Mouse (Mus musculus): ENCODE data around the gene Figla. TPM values are rescaled to one million over a fixed set of nuclear protein-coding genes. Genes with fewer than 3 reads are reported as not detected.

The Figla gene
- polyA plus RNA-seq, 2 experiments = not detected

GRCm38 (mm10) chr6:86062684-86063083, 46.7 kb downstream of the Figla start:
- no peaks in the 10 kb centered on the region for H3K4me1 ChIP-seq (ENCODE audit: control insufficient read depth, insufficient read depth, low read length)
- ATAC-seq (ENCODE audit: low FRiP score, low read depth) (no peak), DNase-seq (ENCODE audit: low spot score) (no peak)
- no peak overlapping the region for H3K27ac ChIP-seq (replicated peaks; ENCODE audit: low read depth, low read length)
- H3K9ac ChIP-seq (ENCODE audit: low read depth, low read length, severe bottlenecking) = no peak overlapping the region
- no peak overlapping the region for H3K4me3 ChIP-seq (replicated peaks; ENCODE audit: low read length)
- WGBS = 81% methylated on average over 2 of the region's 2 CpGs
- no peaks in the 10 kb centered on the region for H3K27me3 ChIP-seq (ENCODE audit: control insufficient read depth, insufficient read depth, low read length)
- no peak for TF ChIP-seq POLR2A (IDR thresholded peaks at IDR 0.05; ENCODE audit: borderline replicate concordance, extremely low read depth, insufficient read depth, insufficient read length)
- no peaks in the 10 kb centered on the region for H3K36me3 ChIP-seq (ENCODE audit: control insufficient read depth, insufficient read depth, low read length)
- H3K4me2 ChIP-seq (replicated peaks; ENCODE audit: low read depth, low read length, severe bottlenecking) = no peak overlapping the region
- no peaks in the 10 kb centered on the region for H3K9me3 ChIP-seq (ENCODE audit: control insufficient read depth, low read length)

GRCm38 (mm10) chr6:86064318-86065016, 48.5 kb downstream of the Figla start:
- Histone ChIP-seq H3K36me3 (ENCODE audit: control insufficient read depth, insufficient read depth, low read length) (no peaks in the 10 kb centered on the region), H3K27me3 (ENCODE audit: control insufficient read depth, insufficient read depth, low read length) (no peaks in the 10 kb centered on the region), H3K9me3 (ENCODE audit: control insufficient read depth, low read length) (no peaks in the 10 kb centered on the region), H3K4me2 (replicated peaks; ENCODE audit: low read depth, low read length, severe bottlenecking) (no peak overlapping the region), H3K4me1 (ENCODE audit: control insufficient read depth, insufficient read depth, low read length) (no peaks in the 10 kb centered on the region), H3K27ac (replicated peaks; ENCODE audit: low read depth, low read length) (no peak overlapping the region), H3K4me3 (replicated peaks; ENCODE audit: low read length) (no peak overlapping the region), H3K9ac (ENCODE audit: low read depth, low read length, severe bottlenecking) (no peak overlapping the region)
- ATAC-seq (ENCODE audit: low FRiP score, low read depth) (no peak), DNase-seq (ENCODE audit: low spot score) (peak; percentile 45)
- WGBS = 51% methylated on average over 6 of the region's 6 CpGs
- TF ChIP-seq POLR2A (IDR thresholded peaks at IDR 0.05; ENCODE audit: borderline replicate concordance, extremely low read depth, insufficient read depth, insufficient read length) = no peak

- TF ChIP-seq POLR2A (IDR thresholded peaks at IDR 0.05; ENCODE audit: borderline replicate concordance, extremely low read depth, insufficient read depth, insufficient read length) = no peak
- Histone ChIP-seq H3K36me3 (ENCODE audit: control insufficient read depth, insufficient read depth, low read length) (no peaks in the 10 kb centered on the region), H3K4me1 (ENCODE audit: control insufficient read depth, insufficient read depth, low read length) (no peaks in the 10 kb centered on the region), H3K4me3 (replicated peaks; ENCODE audit: low read length) (no peak overlapping the region), H3K27me3 (ENCODE audit: control insufficient read depth, insufficient read depth, low read length) (no peaks in the 10 kb centered on the region), H3K27ac (replicated peaks; ENCODE audit: low read depth, low read length) (no peak overlapping the region), H3K9me3 (ENCODE audit: control insufficient read depth, low read length) (no peaks in the 10 kb centered on the region), H3K9ac (ENCODE audit: low read depth, low read length, severe bottlenecking) (no peak overlapping the region), H3K4me2 (replicated peaks; ENCODE audit: low read depth, low read length, severe bottlenecking) (no peak overlapping the region)
- ATAC-seq (ENCODE audit: low FRiP score, low read depth) (no peak), DNase-seq (ENCODE audit: low spot score) (no peak)
- 77% methylated on average over 6 of the region's 6 CpGs for WGBS
These were observed 50.8 kb downstream of the Figla start for GRCm38 (mm10) chr6:86066727-86067126.

GRCm38 (mm10) chr6:86067145-86067544, 51.2 kb downstream of the Figla start:
- no peak for ATAC-seq (ENCODE audit: low FRiP score, low read depth)

GRCm38 (mm10) chr6:86069009-86069408, 53.0 kb downstream of the Figla start:
- H3K36me3 ChIP-seq (ENCODE audit: control insufficient read depth, insufficient read depth, low read length) = no peaks in the 10 kb centered on the region
- TF ChIP-seq POLR2A (IDR thresholded peaks at IDR 0.05; ENCODE audit: borderline replicate concordance, extremely low read depth, insufficient read depth, insufficient read length) = no peak
- H3K27ac ChIP-seq (replicated peaks; ENCODE audit: low read depth, low read length) = no peak overlapping the region
- H3K4me1 ChIP-seq (ENCODE audit: control insufficient read depth, insufficient read depth, low read length) = no peaks in the 10 kb centered on the region
- no peaks in the 10 kb centered on the region for H3K9me3 ChIP-seq (ENCODE audit: control insufficient read depth, low read length)
- no peak overlapping the region for H3K4me3 ChIP-seq (replicated peaks; ENCODE audit: low read length)
- DNase-seq (ENCODE audit: low spot score) = no peak
- 55% methylated on average over 5 of the region's 5 CpGs for WGBS
- no peak for ATAC-seq (ENCODE audit: low FRiP score, low read depth)
- no peaks in the 10 kb centered on the region for H3K27me3 ChIP-seq (ENCODE audit: control insufficient read depth, insufficient read depth, low read length)
- H3K9ac ChIP-seq (ENCODE audit: low read depth, low read length, severe bottlenecking) = no peak overlapping the region
- H3K4me2 ChIP-seq (replicated peaks; ENCODE audit: low read depth, low read length, severe bottlenecking) = no peak overlapping the region

More at GRCm38 (mm10) chr6:86067145-86067544, 51.2 kb downstream of the Figla start:
- Histone ChIP-seq H3K27me3 (ENCODE audit: control insufficient read depth, insufficient read depth, low read length) (no peaks in the 10 kb centered on the region), H3K36me3 (ENCODE audit: control insufficient read depth, insufficient read depth, low read length) (no peaks in the 10 kb centered on the region), H3K4me3 (replicated peaks; ENCODE audit: low read length) (no peak overlapping the region), H3K4me1 (ENCODE audit: control insufficient read depth, insufficient read depth, low read length) (no peaks in the 10 kb centered on the region), H3K27ac (replicated peaks; ENCODE audit: low read depth, low read length) (no peak overlapping the region), H3K4me2 (replicated peaks; ENCODE audit: low read depth, low read length, severe bottlenecking) (no peak overlapping the region), H3K9me3 (ENCODE audit: control insufficient read depth, low read length) (no peaks in the 10 kb centered on the region), H3K9ac (ENCODE audit: low read depth, low read length, severe bottlenecking) (no peak overlapping the region)
- WGBS = 54% methylated on average over 5 of the region's 5 CpGs
- TF ChIP-seq POLR2A (IDR thresholded peaks at IDR 0.05; ENCODE audit: borderline replicate concordance, extremely low read depth, insufficient read depth, insufficient read length) = no peak
- DNase-seq (ENCODE audit: low spot score) = no peak
